Mouse (Mus musculus): ENCODE data around the gene Scube1.

Scube1 gene

DNA sequence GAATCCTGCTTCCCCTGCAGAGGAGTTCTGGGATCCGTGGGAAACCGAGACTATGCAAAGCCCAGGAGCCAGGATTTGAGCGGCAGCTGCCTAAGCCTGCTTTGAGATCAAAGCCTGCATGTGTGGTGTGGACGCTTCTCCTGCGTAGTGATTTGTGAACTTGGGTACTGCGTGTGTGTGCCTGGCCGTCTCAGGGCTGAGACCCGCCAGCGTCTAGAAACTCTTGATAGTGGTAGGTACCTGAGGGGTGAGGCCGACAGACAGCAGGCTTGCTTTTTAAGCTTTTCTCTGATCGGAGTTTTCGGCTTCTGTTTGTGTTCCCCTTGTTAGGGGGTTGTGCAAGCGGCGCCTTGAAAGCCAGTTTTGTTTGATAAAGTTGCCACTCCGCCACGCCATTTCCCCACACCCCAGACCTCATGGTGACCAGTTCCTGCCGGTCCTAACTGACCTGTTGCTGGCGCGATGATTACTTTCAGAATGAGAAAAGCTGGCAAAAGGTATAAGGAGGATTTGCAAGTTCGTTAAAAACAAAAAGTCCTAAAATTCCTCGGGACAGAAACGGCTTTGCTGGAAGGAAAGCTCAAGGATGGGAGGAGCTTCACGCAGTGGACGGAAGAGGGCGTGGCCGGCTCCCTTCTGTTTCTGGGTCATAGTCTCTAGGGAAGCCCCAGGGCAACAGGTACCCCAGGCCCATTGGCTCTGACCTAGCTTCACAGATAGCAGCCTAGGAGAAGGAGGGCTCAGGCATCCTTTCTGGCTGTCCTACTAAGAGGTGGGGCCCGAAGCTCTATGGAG is 160.8 kb downstream of the Scube1 start:
- DNase-seq: peak; percentile 63 to 74

DNA sequence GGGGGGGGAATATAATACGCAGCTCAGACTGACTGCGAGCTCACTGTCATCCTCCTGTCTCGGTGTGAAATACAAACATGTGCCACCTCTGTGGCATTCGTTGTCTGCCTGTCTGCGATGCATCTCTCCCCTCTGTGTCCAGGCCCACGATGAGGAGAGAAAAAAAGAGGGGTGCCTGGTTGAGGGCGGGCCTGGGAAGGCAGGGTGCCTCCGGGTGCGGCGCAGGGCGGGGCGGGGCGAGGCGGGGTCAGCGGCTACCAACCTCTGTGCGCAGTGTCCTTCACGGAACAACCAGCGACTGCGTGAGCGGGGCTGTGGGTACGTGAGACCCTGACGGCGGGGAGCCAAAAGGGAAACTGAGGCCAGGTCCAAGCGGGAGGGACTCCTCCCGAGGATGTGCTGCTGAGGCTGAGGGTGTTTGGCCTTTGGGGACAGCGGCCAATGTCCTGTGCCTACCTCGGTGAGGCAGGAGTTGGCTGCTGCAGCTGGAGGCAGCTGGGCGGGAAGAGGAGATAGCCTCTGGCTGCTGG is 161.4 kb downstream of the Scube1 start, which contains the start of the genes Tspo and Mcat:
TSS of gene Tspo (plus strand) at position 266 of the 530 bp plus-strand sequence.
TSS of gene Mcat (minus strand) at position 461 of the 530 bp plus-strand sequence.
- peak; percentile 63 to 69 for DNase-seq

GRCm38 (mm10) chr15:83562626-83563270 is 162.1 kb downstream of the Scube1 start:
- peak; percentile 77 to 88 for DNase-seq

GRCm38 (mm10) chr15:83560941-83561477 is 163.8 kb downstream of the Scube1 start:
- no peak for DNase-seq

DNA sequence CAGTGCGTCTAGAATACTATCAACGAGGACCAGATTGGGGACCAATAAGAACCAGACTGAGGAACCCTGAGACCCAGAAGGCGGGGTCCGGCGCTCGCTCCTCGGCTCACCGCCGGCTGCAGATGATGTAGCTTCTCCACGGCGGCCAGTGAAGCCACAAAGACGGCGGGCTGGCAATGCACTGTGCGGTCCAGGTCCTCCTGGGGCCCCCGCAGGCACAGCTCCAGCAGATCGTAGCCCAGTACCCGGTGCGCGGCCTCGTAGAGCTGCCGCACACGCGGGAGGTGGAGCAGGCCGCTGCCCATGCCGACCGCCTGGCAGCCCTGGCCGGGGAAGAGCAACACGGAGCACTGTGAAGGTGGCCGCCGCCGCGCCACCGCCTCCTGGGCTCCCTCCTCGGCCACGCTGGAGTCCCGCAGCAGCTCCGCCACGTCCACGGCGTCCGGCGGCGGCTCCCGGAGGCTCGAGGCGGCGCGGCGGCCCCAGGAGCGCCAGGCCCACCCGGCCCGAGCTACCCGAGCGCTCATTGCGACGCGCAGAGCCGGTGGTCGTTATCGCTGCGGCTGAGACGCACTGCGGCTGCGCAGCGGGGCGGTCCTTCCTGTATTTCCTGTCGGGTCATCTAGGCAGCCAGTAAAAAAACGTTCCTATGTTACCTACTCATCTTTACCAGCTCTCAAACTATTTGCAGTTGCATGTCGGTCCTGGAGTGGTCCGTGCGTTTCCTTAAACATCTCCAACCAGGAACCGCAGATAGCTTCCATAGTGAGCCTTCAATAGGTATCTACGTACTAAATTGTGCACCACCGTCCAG is 169.5 kb downstream of the Scube1 start:
- DNase-seq: peak; percentile 90 to 94

All from kidney, postnatal 4 days (tissue).